Mouse (Mus musculus): Measurements from ENCODE around the gene Mx1.

Mx1 gene

GRCm38 (mm10) chr16:97443670-97444263, 18.9 kb downstream of the Mx1 start:
- DNase-seq (ENCODE audit: low spot score in 2 of 2), result peak in 1 of 2 experiments; percentile 44

- DNase-seq (ENCODE audit: low spot score in 2 of 2), result peak; percentile 61 to 72
These were observed 20.7 kb downstream of the Mx1 start for GRCm38 (mm10) chr16:97441967-97442366.

GRCm38 (mm10) chr16:97438191-97438590, 24.5 kb downstream of the Mx1 start:
- no peak for DNase-seq (ENCODE audit: low spot score in 2 of 2)

- no peak for DNase-seq (ENCODE audit: low spot score in 2 of 2)
These were observed 25.2 kb downstream of the Mx1 start for GRCm38 (mm10) chr16:97437448-97438056.

GRCm38 (mm10) chr16:97434206-97434605, 28.5 kb downstream of the Mx1 start:
- DNase-seq (ENCODE audit: low spot score in 2 of 2), result no peak

- peak; percentile 45 to 53 for DNase-seq (ENCODE audit: low spot score in 2 of 2)
These were observed 31.4 kb downstream of the Mx1 start for GRCm38 (mm10) chr16:97431328-97431727.

- DNase-seq (ENCODE audit: low spot score in 2 of 2), result no peak
These were observed 32.6 kb downstream of the Mx1 start for GRCm38 (mm10) chr16:97430091-97430490.

- DNase-seq (ENCODE audit: low spot score in 2 of 2), result no peak
These were observed 34.7 kb downstream of the Mx1 start for GRCm38 (mm10) chr16:97428026-97428425.

- no peak for DNase-seq (ENCODE audit: low spot score in 2 of 2)
These were observed 39.1 kb downstream of the Mx1 start for GRCm38 (mm10) chr16:97423627-97424026.

- no peak for DNase-seq (ENCODE audit: low spot score in 2 of 2)
These were observed 41.0 kb downstream of the Mx1 start for GRCm38 (mm10) chr16:97421671-97422070.

- DNase-seq (ENCODE audit: low spot score in 2 of 2), result no peak
These were observed 43.8 kb downstream of the Mx1 start for GRCm38 (mm10) chr16:97418749-97419453.

- peak; percentile 44 to 47 for DNase-seq (ENCODE audit: low spot score in 2 of 2)
These were observed 44.7 kb downstream of the Mx1 start for GRCm38 (mm10) chr16:97417896-97418542.

- DNase-seq (ENCODE audit: low spot score in 2 of 2), result no peak
These were observed 57.2 kb downstream of the Mx1 start for GRCm38 (mm10) chr16:97405476-97406012.

- no peak for DNase-seq (ENCODE audit: low spot score in 2 of 2)
These were observed 60.4 kb downstream of the Mx1 start for GRCm38 (mm10) chr16:97402213-97402785.

- no peak for DNase-seq (ENCODE audit: low spot score in 2 of 2)
These were observed 61.0 kb downstream of the Mx1 start for GRCm38 (mm10) chr16:97401741-97402140.

GRCm38 (mm10) chr16:97399991-97400390, 62.7 kb downstream of the Mx1 start:
- DNase-seq (ENCODE audit: low spot score in 2 of 2), result no peak

- DNase-seq (ENCODE audit: low spot score in 2 of 2), result no peak
These were observed 64.7 kb downstream of the Mx1 start for GRCm38 (mm10) chr16:97397945-97398531.

All from right cerebral cortex, adult 2 months (tissue).